Mouse (Mus musculus): ENCODE measurements around the gene Rnf8.

DNA sequence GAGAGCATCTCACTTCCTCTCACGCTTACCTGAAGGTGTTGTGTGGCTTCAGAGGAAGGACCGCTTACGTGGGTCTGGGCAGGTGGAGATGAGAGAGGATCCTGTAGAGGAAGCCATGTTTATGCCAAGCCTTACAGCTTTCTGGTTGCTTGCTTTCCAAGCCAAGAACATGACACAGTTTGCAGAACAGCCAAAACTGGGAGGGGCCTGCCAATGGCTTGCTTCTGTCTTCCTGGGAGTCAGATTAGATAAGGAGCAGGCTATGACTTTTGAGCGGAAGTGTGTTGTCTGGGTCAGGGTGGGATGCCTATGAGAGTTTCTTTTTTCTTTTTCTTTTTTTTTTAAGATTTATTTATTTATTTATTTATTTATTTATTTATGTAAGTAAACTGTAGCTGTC is 22.8 kb downstream of the Rnf8 start:
- no peak for TF ChIP-seq CTCF (conservative IDR thresholded peaks at IDR 0.05; ENCODE audit: low read length)
- TF ChIP-seq POU5F1 (IDR thresholded peaks at IDR 0.05; ENCODE audit: borderline replicate concordance, low read length), result no peak

All from E14TG2a.4 (cell line).